Mouse (Mus musculus): ENCODE results near the gene Vmn1r174. TPM values are rescaled to one million over a fixed set of nuclear protein-coding genes. Genes with fewer than 3 reads are reported as not detected.

Gene Vmn1r174
- polyA plus RNA-seq (2012; rRNA removed), result not detected in 2 replicates

GRCm38 (mm10) chr7:23751970-23752369, at the start of gene Vmn1r174:
Gene Vmn1r174 (plus strand): TSS chr7:23752270.

GRCm38 (mm10) chr7:23810543-23810942, 58.5 kb downstream of the Vmn1r174 start, which contains the start of gene Vmn1r175:
Gene Vmn1r175 (minus strand): TSS chr7:23810643.

Other genes with a start within 250 kb of the Vmn1r174 start
- gene Vmn1r167, start 245.1 kb upstream of the Vmn1r174 start, polyA plus RNA-seq (2012; rRNA removed), result not detected in 2 replicates
- gene Vmn1r168, start 212.5 kb upstream of the Vmn1r174 start, polyA plus RNA-seq (2012; rRNA removed), result not detected in 2 replicates
- gene Vmn1r169, start 176.7 kb upstream of the Vmn1r174 start, polyA plus RNA-seq (2012; rRNA removed), result not detected in 2 replicates
- not detected in 2 replicates for gene Vmn1r170, start 146.1 kb upstream of the Vmn1r174 start, polyA plus RNA-seq (2012; rRNA removed)
- not detected in 2 replicates for gene Vmn1r171, start 121.5 kb upstream of the Vmn1r174 start, polyA plus RNA-seq (2012; rRNA removed)
- gene Vmn1r172, start 94.0 kb upstream of the Vmn1r174 start, polyA plus RNA-seq (2012; rRNA removed), result not detected in 2 replicates
- gene Vmn1r173, start 51.6 kb upstream of the Vmn1r174 start, polyA plus RNA-seq (2012; rRNA removed), result not detected in 2 replicates
- not detected in 2 replicates for gene Vmn1r175, start 58.4 kb downstream of the Vmn1r174 start, polyA plus RNA-seq (2012; rRNA removed)
- gene Vmn1r176, start 85.1 kb downstream of the Vmn1r174 start, polyA plus RNA-seq (2012; rRNA removed), result not detected in 2 replicates
- not detected in 2 replicates for gene Vmn1r177, start 114.2 kb downstream of the Vmn1r174 start, polyA plus RNA-seq (2012; rRNA removed)
- gene Vmn1r178, start 139.7 kb downstream of the Vmn1r174 start, polyA plus RNA-seq (2012; rRNA removed), result not detected in 2 replicates
- not detected in 2 replicates for gene Vmn1r179, start 174.7 kb downstream of the Vmn1r174 start, polyA plus RNA-seq (2012; rRNA removed)
- gene Vmn1r180, start 198.4 kb downstream of the Vmn1r174 start, polyA plus RNA-seq (2012; rRNA removed), result not detected in 2 replicates
- gene Vmn1r181, start 222.3 kb downstream of the Vmn1r174 start, polyA plus RNA-seq (2012; rRNA removed), result not detected in 2 replicates
- not detected in 2 replicates for gene V1rd19, start 249.4 kb downstream of the Vmn1r174 start, polyA plus RNA-seq (2012; rRNA removed)

Measured in stomach, adult 2 months (tissue).